Mouse (Mus musculus): Measurements from ENCODE around the gene Gm26566.
"Not testable (repeated sequence)": the region's sequence is repeated elsewhere in the genome, so short reads cannot be mapped to it uniquely, and the experiment has no call there.

Gm26566 gene

DNA sequence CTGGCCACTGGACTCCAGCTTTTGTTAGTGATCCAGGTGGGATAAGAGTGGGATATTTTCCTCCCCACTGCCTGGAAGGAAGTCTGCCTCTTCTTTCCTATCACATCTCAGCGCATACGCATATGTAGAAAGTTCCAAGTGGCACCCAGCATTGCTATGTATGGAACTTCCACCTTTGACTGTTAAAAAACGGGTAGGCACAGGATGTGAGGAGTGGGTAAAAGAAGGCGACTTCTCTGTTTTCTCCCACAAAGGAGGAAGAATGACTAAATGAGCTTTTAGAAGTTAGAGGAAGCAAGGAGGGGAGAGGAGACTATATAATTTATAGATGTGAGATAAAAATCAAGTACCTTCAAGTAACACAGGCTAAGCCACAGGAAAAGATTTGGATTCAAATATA is 19.8 kb downstream of the Gm26566 start:
- DNase-seq = no peak

GRCm38 (mm10) chr4:88742771-88743371 is 21.3 kb downstream of the Gm26566 start:
- DNase-seq = no peak

GRCm38 (mm10) chr4:88744207-88744606 is 22.6 kb downstream of the Gm26566 start:
- DNase-seq = no peak

DNA sequence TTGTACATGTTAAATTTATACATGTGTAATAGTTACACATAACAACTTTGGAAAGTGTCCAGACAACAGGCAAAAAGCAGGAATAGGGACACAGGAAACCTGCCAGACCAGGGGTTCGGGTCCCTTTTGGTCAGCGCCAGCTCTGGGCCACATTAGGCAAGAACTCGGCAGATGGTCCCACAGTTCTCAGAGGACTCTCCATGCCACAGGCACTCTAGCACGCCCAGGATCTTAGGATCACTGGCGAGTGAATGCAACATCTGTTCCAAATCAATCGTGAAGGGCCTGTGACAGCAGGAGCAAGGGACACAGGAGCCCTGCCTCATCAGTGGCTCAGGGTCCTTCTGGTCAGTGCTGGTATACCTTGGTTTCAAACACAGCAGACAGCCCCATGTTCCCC is 28.3 kb downstream of the Gm26566 start:
- DNase-seq = no peak

GRCm38 (mm10) chr4:88754818-88755340 is 33.3 kb downstream of the Gm26566 start, which contains the start of gene Gm13271:
TSS of gene Gm13271 (plus strand) at chr4:88754868.
- peak; percentile 67 to 71 for DNase-seq

DNA sequence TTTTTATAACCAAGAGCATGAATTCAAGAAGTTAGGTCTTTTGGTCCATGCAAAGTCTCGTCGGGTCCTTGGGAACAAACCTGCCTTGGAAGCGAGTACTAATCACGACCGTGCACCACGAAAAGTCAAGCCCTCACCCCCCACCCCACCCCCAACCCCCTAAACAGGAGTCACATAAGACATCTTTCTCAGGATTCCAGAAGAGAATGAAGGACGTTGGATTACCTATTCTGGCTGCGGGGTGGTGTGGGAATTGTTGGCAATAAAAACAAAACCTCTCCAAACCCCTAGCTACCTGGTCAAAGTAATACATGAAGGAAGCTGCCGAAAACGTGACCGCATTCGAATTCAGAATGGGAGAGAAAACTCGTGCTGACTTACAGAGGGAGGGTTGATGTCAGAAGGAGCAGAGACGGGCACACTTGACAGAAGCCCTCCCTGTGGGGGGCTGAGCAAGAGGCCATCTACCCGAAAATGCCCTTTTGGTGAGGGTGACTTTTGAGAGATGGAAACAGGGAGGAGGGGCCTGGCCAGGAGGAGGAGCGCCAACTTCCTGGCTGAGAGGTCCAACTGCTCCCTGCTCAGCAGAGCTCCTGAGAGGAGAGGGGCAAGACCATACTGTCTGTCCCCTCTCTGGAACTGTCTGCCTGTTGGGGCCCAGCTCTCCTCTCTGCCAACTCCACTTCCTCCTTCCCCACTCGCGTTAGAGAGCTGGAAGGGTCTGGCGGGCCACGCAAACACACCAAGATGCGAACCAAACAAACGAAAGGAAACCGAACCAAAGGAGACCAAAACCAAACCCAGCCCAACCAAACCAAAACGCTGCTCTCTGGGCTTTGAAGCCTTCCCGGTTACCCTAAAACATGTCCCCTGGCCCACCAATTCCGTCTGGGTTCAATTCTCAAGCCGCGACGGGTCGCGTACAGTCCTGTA is 35.2 kb downstream of the Gm26566 start:
- peak in 1 of 2 experiments; percentile 12 for DNase-seq

- peak; percentile 90 to 93 for DNase-seq
Observed at GRCm38 (mm10) chr4:88757628-88758031, 36.0 kb downstream of the Gm26566 start.

DNA sequence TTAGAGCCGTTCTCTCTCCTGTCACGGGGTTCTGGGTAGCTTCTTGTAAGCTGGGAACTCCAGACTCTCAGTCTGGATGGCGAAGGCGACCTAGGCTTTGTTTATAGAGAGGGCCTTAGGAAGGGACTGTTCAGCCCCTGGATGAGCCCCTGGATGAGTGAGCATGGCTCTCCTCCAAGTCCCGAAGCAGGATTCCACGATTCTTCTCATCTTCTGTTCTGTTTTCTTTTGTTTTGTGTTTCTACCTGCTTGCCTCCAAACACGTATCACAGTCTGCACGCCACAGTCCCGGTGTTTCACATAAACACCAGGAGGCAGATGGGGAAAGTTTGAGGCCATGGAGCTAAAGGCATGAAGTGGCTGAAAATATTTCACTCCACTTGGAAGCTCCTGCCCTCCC is 37.1 kb downstream of the Gm26566 start:
- DNase-seq = not testable (repeated sequence)

- DNase-seq = peak; percentile 33 to 42
Observed at GRCm38 (mm10) chr4:88759610-88760268, 38.1 kb downstream of the Gm26566 start, which contains the start of gene Gm13283. TSS of gene Gm13283 (plus strand) at chr4:88760119.

- DNase-seq = peak; percentile 85
Observed at GRCm38 (mm10) chr4:88760431-88760830, 38.8 kb downstream of the Gm26566 start.

GRCm38 (mm10) chr4:88761776-88762175 is 40.2 kb downstream of the Gm26566 start:
- DNase-seq = peak; percentile 57 to 63

DNA sequence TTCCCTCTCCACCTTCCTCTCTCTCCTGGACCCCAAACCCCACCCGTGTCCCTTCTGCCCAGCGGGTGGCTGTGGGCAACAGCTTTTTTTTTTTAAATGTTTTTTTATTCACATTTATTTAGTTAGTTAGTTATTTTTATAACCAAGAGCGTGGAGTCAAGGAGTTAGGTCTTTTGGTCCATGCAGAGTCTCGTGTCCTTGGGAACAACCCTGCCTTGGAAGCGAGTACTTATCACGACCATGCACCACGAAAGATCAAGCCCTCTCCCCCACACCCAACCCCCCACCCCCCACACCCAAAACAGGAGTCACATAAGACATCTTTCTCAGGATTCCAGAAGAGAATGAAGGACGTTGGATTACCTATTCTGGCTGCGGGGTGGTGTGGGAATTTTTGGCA is 40.7 kb downstream of the Gm26566 start:
- not testable (repeated sequence) for DNase-seq

DNA sequence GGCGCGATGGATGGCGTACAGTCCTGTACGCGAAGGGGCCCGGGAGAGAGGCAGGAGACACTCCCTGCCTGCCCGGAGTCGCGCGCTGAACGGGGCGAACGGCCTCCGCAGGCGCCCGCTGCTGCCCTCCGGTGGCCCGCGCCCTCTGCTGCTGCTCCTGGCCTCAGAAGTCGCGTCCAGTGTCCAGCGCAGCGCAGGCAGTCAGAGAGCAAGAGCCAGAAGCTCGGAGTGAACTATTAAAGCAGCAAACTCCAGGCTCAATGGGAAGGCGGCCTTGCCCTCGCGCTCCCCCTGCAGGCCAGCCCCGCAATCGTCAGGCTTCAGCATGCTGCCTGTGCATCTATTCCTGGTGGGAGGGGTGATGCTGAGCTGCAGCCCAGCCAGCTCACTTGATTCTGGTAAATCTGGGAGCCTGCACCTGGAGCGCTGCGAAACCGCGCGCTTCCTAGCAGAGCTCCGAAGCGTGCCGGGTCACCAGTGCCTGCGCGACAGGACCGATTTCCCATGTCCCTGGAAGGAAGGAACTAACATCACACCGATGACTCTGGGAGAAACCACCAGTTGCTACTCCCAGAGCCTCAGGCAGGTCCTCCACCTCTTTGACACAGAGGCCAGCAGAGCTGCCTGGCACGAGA is 41.9 kb downstream of the Gm26566 start:
- peak; percentile 70 to 79 for DNase-seq

Measured in kidney, adult 8-10 months (tissue).